Mouse (Mus musculus): Measurements from ENCODE around the gene Lst1.

DNA sequence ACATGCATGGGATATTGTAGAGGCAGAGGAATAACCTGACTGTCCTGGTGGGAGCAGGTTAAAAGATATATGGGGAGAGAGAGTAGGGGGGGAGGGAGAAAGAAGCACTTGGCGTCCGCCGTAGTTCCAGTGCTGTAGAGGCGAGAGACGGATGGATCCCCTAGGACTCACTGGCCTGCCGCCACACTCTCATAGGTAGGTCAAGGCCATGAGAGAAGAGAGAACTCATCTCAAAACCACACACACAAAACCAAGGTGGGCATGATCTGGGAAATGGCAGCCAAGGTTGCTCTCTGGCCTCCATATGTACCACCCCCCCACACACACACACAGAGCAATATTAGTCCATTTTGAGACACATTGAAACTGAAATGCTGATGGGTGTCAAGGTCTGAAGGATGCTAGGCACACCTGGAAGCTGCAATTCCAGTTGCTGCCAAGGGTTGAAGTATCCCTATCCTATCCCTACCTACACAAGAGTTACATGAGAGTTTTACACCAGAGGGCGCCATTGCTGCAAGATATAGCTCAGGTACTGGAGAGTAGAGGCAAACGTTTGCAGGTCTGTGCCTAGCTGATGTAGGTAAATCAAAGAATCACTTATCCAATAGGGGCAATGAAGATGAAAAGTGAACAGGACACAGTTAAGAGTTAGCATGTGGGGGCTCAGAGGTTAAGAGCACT is 21.7 kb downstream of the Lst1 start:
- peak; percentile 46 to 93 (median 83) for TF ChIP-seq CTCF (IDR thresholded peaks at IDR 0.05 in 2 of 3, conservative IDR thresholded peaks at IDR 0.05 in 1 of 3; ENCODE audit: control insufficient read depth in 1 of 3, insufficient read depth in 1 of 3, low read depth in 2 of 3, low read length in 3 of 3, poor library complexity in 1 of 3, severe bottlenecking in 1 of 3)
- TF ChIP-seq HCFC1 (IDR thresholded peaks at IDR 0.05; ENCODE audit: low read depth, low read length), result peak; percentile 29; the same call in 1 of the 2 replicates
- no peak for TF ChIP-seq MXI1 (IDR thresholded peaks at IDR 0.05; ENCODE audit: low read depth, low read length)
- TF ChIP-seq MEF2A (IDR thresholded peaks at IDR 0.05; ENCODE audit: extremely low read depth, insufficient replicate concordance, low read depth, low read length, poor library complexity, severe bottlenecking), result no peak
- TF ChIP-seq USF2 (IDR thresholded peaks at IDR 0.05; ENCODE audit: borderline replicate concordance in 1 of 2, insufficient read depth in 1 of 2, low read depth in 1 of 2, low read length in 2 of 2), result no peak
- TF ChIP-seq POLR2AphosphoS5 (IDR thresholded peaks at IDR 0.05; ENCODE audit: borderline replicate concordance, low read depth, low read length), result no peak
- no peak for TF ChIP-seq NELFE (IDR thresholded peaks at IDR 0.05; ENCODE audit: low read depth, low read length)
- no peak for TF ChIP-seq USF1 (IDR thresholded peaks at IDR 0.05; ENCODE audit: low read depth, low read length)

Measured in MEL (cell line).